Mouse (Mus musculus) liver, postnatal 0 days (tissue): ENCODE results near the gene Nelfa.

ENCODE experiments used
- CTCF ChIP-seq: sonication (generic); IDR thresholded peaks from 2 replicates; pipeline ENCODE4 v1.5.1; 2016; ENCODE audit warnings: antibody characterized with exemption, low read depth
- EP300 ChIP-seq: IDR thresholded peaks from 2 replicates; pipeline ENCODE4 v1.6.1; 2016; ENCODE audit warnings: antibody characterized with exemption, low read depth, mild to moderate bottlenecking

GRCm38 (mm10) chr5:33932413-33932812 lies 3.8 kb downstream of the Nelfa start:
- no peak for TF ChIP-seq CTCF
- TF ChIP-seq EP300 = no peak
